8 mouse cellular contexts compared by ENCODE assay signal in the genomic region with DNA sequence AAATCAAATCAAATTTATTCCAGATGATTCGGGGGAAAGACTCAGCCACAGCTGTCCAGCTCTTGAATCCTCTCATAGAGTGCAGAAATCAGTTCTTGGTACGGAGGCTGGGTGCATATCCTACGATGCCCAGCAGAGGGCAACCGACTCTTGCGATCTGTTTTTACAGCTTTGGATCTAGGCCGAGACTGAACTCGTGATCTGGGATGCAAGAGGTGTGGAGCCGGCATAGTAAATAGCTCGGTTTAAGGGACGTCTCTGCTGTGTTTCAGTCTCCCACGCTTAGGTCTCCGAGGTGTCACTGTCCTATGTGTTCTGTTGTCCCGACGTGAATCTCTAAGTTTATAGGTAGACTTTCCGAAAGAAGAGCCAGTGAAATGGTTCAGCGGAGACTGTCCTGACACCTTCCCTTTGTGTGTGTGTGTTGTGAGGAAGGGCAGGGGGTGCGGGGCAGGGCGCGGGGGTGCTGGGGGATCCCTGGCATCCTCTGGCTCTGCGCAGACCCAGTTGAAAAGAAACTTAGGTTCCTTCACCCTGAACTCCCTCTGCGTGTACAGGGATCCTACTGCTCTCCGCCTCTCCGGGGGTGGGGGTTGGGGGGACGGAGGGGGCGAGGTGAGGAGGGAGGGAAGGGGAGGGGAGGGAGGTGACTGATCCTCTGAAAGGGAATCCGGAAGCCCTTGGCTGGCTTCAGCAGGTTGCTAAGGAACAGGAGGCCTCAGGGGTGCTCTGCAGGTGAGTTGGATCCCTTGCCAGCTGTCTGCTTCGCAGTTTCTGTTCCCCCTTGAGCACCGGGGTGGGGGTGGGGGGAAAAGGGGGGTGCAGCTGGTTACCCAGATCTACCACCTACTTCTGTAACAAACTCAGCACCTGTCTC. TPM values are rescaled to one million over a fixed set of nuclear protein-coding genes. Genes with fewer than 3 reads are reported as not detected.
DNase-seq lines count a peak whose midpoint lies in the region; ATAC-seq and TF ChIP-seq lines count a peak whose summit lies in the region.

No protein-coding gene starts in this region.

- TF ChIP-seq EP300 in lung, postnatal 0 days (IDR thresholded peaks at IDR 0.05) = no peak

- H3K9me3 ChIP-seq in hindbrain, embryonic 10.5 days = no peaks in the 10 kb centered on the region
- H3K9me3 ChIP-seq in lung, postnatal 0 days (ENCODE audit: low read length) = no peaks in the 10 kb centered on the region

- no peak overlapping the region for H3K9ac ChIP-seq in lung, postnatal 0 days (replicated peaks; ENCODE audit: low read depth)

- peaks cover 34% of the 10 kb centered on the region for H3K27me3 ChIP-seq in hindbrain, embryonic 10.5 days (ENCODE audit: insufficient read depth, poor library complexity, severe bottlenecking)
- H3K27me3 ChIP-seq in lung, postnatal 0 days (replicated peaks; ENCODE audit: insufficient read depth, low read length) = 0 out of 2 replicates have a peak, but pooled peaks cover 2% of the 10 kb centered on the region

- H3K4me1 ChIP-seq in hindbrain, embryonic 10.5 days (replicated peaks) = peaks cover 13% of the 10 kb centered on the region
- H3K4me1 ChIP-seq in lung, postnatal 0 days (ENCODE audit: insufficient read depth, low read depth, low read length) = no peaks in the 10 kb centered on the region

- DNase-seq in MN1 (ENCODE audit: low spot score) = peak; percentile 91
- peak; percentile 80 for DNase-seq in cerebellum, adult 8-10 months
- DNase-seq in hindbrain, embryonic 10.5 days (ENCODE audit: low spot score) = peak; percentile 88
- DNase-seq in layer of hippocampus, adult 9-10 months (ENCODE audit: low spot score) = peak; percentile 71
- peak; percentile 91 for DNase-seq in lung, postnatal 0 days (ENCODE audit: low spot score)
- peak; percentile 72 for DNase-seq in ovary, postnatal 36 days (ENCODE audit: low spot score)
- DNase-seq in thymus, postnatal 25 days = peak; percentile 79

- H3K4me2 ChIP-seq in lung, postnatal 0 days (replicated peaks; ENCODE audit: low read depth, low read length) = peak overlapping the region; percentile 48

- H3K27ac ChIP-seq in hindbrain, embryonic 10.5 days = peak overlapping the region; percentile 66; the same call in 1 of the 2 replicates
- no peak overlapping the region for H3K27ac ChIP-seq in lung, postnatal 0 days (ENCODE audit: low read length)

- WGBS in hindbrain, embryonic 10.5 days = 4% methylated on average over 28 of the region's 28 CpGs
- WGBS in lung, postnatal 0 days = 2% methylated on average over 27 of the region's 28 CpGs

- ATAC-seq in frontal cortex, adult (ENCODE audit: low TSS enrichment) = peak; percentile 44; the same call in 1 of the 2 replicates
- ATAC-seq in lung, postnatal 0 days = peak; percentile 67

- no peaks in the 10 kb centered on the region for H3K36me3 ChIP-seq in hindbrain, embryonic 10.5 days
- H3K36me3 ChIP-seq in lung, postnatal 0 days (ENCODE audit: insufficient read depth, low read length) = no peaks in the 10 kb centered on the region

- H3K4me3 ChIP-seq in hindbrain, embryonic 10.5 days = peak overlapping the region; percentile 31
- no peak overlapping the region; the same call in 1 of the 2 replicates for H3K4me3 ChIP-seq in lung, postnatal 0 days (ENCODE audit: low read depth, low read length)

- TF ChIP-seq CTCF in lung, postnatal 0 days (IDR thresholded peaks at IDR 0.05) = peak; percentile 92

RNA-seq across cellular contexts. Expression of gene Srsf2, which starts 32.6 kb away (rescaled TPM):
- 818 and 839 TPM in 2 replicates for polyA plus RNA-seq in hindbrain, embryonic 10.5 days (2016; fragmentation: Nextera tagmentation; extraction: Ambion mirVana)
- 419 and 421 TPM in 2 replicates for polyA plus RNA-seq in lung, postnatal 0 days (2015; fragmentation: Nextera tagmentation; extraction: Ambion mirVana)

RNA-seq across cellular contexts. Expression of gene Mgat5b, which starts 33.1 kb away (rescaled TPM):
- polyA plus RNA-seq in hindbrain, embryonic 10.5 days (2016; fragmentation: Nextera tagmentation; extraction: Ambion mirVana) = 6.3 and 12.8 TPM in 2 replicates
- polyA plus RNA-seq in lung, postnatal 0 days (2015; fragmentation: Nextera tagmentation; extraction: Ambion mirVana) = not detected in 2 replicates

RNA-seq across cellular contexts. Expression of gene Mfsd11, which starts 33.3 kb away (rescaled TPM):
- polyA plus RNA-seq in hindbrain, embryonic 10.5 days (2016; fragmentation: Nextera tagmentation; extraction: Ambion mirVana) = 25.6 and 27.5 TPM in 2 replicates
- 37.9 and 44.7 TPM in 2 replicates for polyA plus RNA-seq in lung, postnatal 0 days (2015; fragmentation: Nextera tagmentation; extraction: Ambion mirVana)

RNA-seq across cellular contexts. Expression of gene Jmjd6, which starts 42.3 kb away (rescaled TPM):
- 93.4 and 96.9 TPM in 2 replicates for polyA plus RNA-seq in hindbrain, embryonic 10.5 days (2016; fragmentation: Nextera tagmentation; extraction: Ambion mirVana)
- polyA plus RNA-seq in lung, postnatal 0 days (2015; fragmentation: Nextera tagmentation; extraction: Ambion mirVana) = 37.0 and 37.8 TPM in 2 replicates

RNA-seq across cellular contexts. Expression of gene Mettl23, which starts 42.4 kb away (rescaled TPM):
- polyA plus RNA-seq in hindbrain, embryonic 10.5 days (2016; fragmentation: Nextera tagmentation; extraction: Ambion mirVana) = 61.4 and 62.3 TPM in 2 replicates
- polyA plus RNA-seq in lung, postnatal 0 days (2015; fragmentation: Nextera tagmentation; extraction: Ambion mirVana) = 62.3 and 65.2 TPM in 2 replicates
